Mouse (Mus musculus): ENCODE measurements at regions not wholly inside any gene's neighbourhood (a gene's known extent, or its start where the extent isn't known, plus 50 kb on each side); places are given as distances from the start of the nearest gene placed in this dataset.

DNA sequence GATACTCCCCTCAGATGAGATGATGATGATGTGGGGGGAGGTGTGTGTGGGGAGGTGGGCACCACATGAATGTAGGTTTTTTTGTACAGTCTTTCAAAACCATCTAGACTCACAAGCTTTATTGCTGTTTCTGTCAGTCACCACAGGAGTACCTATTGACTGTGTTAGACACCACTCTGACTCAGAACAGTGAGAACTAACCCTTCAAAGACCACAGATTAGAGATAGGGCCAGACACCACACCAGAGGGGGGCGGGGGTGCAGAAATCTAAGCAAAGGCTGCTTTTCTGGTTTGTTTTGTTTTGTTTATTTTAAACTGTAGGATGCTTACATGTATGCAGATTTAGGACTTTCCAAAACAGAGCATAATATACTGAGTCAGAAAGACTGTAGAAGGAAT, 1594.0 kb downstream of the 4930444P10Rik start:
- TF ChIP-seq POLR2A (IDR thresholded peaks at IDR 0.05; ENCODE audit: borderline replicate concordance, low read depth, low read length): no peak
- TF ChIP-seq CTCF (IDR thresholded peaks at IDR 0.05; ENCODE audit: low read depth, low read length): no peak
- no peak overlapping the region for H3K4me3 ChIP-seq (ENCODE audit: insufficient read depth, low read length)
- no peak overlapping the region for H3K27ac ChIP-seq (ENCODE audit: insufficient read depth, low read depth, low read length)
- H3K4me1 ChIP-seq (ENCODE audit: control insufficient read depth, insufficient read depth, low read length): peaks cover 7% of the 10 kb centered on the region; the same call in 1 of the 2 replicates

DNA sequence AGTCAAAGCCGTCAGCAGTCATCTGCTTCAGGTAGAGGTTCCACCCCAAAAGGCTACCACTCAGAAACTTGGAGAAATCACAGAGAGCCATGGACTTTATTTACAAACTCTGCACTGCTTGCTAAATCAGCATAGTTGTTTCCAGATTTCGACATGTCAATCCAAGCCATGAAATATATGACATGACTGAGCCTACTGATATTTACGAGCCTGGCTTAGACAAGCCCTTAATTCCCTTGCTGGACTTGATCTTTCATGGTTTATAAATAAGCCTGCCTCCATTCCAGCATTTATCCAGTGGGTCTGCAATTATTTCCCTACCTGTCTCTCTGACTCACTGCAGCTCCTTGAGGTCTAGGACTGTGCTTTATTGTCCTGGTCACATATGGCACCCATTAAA, 1603.1 kb downstream of the 4930444P10Rik start:
- no peak for TF ChIP-seq CTCF (IDR thresholded peaks at IDR 0.05; ENCODE audit: low read depth, low read length)
- no peak for TF ChIP-seq POLR2A (IDR thresholded peaks at IDR 0.05; ENCODE audit: borderline replicate concordance, low read depth, low read length)
- Histone ChIP-seq H3K4me1 (ENCODE audit: control insufficient read depth, insufficient read depth, low read length) (no peaks in the 10 kb centered on the region; the same call in 1 of the 2 replicates), H3K27ac (ENCODE audit: insufficient read depth, low read depth, low read length) (no peak overlapping the region), H3K4me3 (ENCODE audit: insufficient read depth, low read length) (no peak overlapping the region)

DNA sequence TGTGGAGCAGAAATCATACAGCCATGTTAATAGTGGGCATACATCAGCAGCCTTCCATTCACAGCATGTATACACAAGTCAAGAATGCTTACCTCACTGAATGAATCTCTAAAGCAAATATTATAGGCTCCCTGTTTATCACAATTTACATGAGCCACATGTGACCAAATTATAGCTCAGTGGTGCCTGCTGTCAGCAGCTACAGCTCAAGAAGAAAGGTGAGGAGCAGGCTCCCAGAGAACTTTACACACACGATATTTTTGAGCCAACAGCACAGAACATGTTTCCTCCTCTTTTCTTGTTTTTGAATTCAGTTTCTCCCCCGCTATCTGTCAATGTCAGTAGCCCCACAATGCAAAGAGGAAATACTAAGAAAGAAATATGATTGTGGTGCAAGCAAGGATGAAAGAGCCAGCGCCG, 1605.4 kb downstream of the 4930444P10Rik start:
- no peak for TF ChIP-seq CTCF (IDR thresholded peaks at IDR 0.05; ENCODE audit: low read depth, low read length)
- no peak for TF ChIP-seq POLR2A (IDR thresholded peaks at IDR 0.05; ENCODE audit: borderline replicate concordance, low read depth, low read length)
- no peak overlapping the region for H3K27ac ChIP-seq (ENCODE audit: insufficient read depth, low read depth, low read length)
- no peak overlapping the region for H3K4me3 ChIP-seq (ENCODE audit: insufficient read depth, low read length)
- H3K4me1 ChIP-seq (ENCODE audit: control insufficient read depth, insufficient read depth, low read length): peaks cover 4% of the 10 kb centered on the region; the same call in 1 of the 2 replicates

DNA sequence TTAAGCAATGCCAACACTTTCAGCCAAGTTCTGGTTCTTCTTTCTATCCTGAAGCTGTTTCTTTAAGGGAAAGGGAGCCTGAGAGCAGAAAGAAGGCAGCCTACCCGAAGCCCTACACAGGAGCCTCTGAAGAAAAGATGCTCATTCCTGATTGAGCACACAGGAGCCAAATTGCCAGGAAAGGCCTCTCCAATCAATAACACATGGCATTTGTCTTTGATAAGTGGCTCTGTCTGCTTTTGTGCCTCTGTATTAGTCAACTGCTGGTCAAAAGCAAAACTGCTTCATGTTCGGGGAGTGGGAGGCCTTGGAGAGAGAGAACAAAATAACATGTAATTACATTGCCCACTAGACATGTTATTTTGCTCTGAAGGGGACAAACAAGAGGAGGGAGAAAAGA, 1607.4 kb downstream of the 4930444P10Rik start:
- Histone ChIP-seq H3K4me3 (ENCODE audit: insufficient read depth, low read length) (no peak overlapping the region), H3K4me1 (ENCODE audit: control insufficient read depth, insufficient read depth, low read length) (peaks cover 4% of the 10 kb centered on the region; the same call in 1 of the 2 replicates)
- TF ChIP-seq POLR2A (IDR thresholded peaks at IDR 0.05; ENCODE audit: borderline replicate concordance, low read depth, low read length): no peak
- TF ChIP-seq CTCF (IDR thresholded peaks at IDR 0.05; ENCODE audit: low read depth, low read length): no peak

DNA sequence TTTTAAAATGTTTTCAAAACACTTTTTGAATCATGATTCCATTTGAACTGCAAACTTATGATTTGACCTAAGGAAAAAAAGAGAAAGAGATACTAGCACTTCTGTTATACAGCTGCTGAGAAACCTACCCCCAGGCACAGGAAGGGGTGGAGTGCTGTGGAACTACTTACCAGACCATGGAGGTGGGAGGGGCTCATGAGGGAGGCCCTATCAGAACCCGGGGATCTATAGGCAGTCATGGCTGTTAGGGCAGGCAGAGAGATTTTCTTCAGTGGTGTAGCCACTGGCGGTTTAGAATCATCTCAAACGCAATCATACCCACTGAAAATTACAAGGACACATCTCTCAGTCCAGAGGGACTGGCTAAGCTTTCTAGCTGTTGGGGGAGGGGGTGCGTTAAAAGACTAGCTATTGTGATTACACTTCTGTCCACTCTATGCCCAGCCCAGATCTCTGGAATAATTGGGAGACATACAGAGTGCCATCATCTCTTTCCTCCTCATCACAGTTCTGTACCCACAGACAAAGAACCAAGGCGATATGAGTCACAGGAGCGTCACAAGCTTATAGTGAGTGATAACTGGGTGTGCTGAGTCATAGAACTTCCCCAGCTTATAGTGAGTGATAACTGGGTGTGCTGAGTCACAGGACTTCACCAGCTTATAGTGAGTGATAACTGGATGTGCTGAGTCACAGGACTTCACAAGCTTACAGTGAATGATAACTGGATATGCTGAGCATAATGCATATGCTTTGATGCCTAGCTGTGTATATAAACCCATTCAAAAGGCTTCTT, 1608.8 kb downstream of the 4930444P10Rik start:
- no peak for TF ChIP-seq POLR2A (IDR thresholded peaks at IDR 0.05; ENCODE audit: borderline replicate concordance, low read depth, low read length)
- no peak for TF ChIP-seq CTCF (IDR thresholded peaks at IDR 0.05; ENCODE audit: low read depth, low read length)
- peaks cover 4% of the 10 kb centered on the region; the same call in 1 of the 2 replicates for H3K4me1 ChIP-seq (ENCODE audit: control insufficient read depth, insufficient read depth, low read length)
- no peak overlapping the region for H3K4me3 ChIP-seq (ENCODE audit: insufficient read depth, low read length)

More for the DNA sequence above, 1607.4 kb downstream of the 4930444P10Rik start:
- no peak overlapping the region for H3K27ac ChIP-seq (ENCODE audit: insufficient read depth, low read depth, low read length)

DNA sequence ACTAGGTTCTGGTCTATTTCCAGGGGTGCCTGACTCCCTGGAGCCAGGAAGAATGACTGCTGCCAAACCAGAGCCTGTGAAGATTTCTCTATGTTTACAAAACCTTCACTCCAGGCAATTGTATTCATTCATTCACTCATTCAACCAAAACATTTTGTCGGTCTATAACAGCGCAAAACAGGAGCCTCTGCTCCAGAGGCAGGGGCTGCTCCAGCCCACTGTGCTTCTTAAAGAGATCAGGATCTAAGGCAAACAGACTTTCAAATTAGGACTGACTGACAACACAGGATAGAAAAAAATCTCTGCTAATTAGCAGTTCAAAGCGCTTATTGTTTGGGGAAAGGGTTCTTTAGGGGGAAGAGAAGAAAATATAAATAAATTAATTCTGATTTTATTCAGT, 1620.8 kb downstream of the 4930444P10Rik start:
- no peak overlapping the region for H3K4me3 ChIP-seq (ENCODE audit: insufficient read depth, low read length)
- no peaks in the 10 kb centered on the region for H3K4me1 ChIP-seq (ENCODE audit: control insufficient read depth, insufficient read depth, low read length)
- no peak for TF ChIP-seq POLR2A (IDR thresholded peaks at IDR 0.05; ENCODE audit: borderline replicate concordance, low read depth, low read length)
- TF ChIP-seq CTCF (IDR thresholded peaks at IDR 0.05; ENCODE audit: low read depth, low read length): no peak
- H3K27ac ChIP-seq (ENCODE audit: insufficient read depth, low read depth, low read length): no peak overlapping the region

More for the DNA sequence above, 1608.8 kb downstream of the 4930444P10Rik start:
- no peak overlapping the region for H3K27ac ChIP-seq (ENCODE audit: insufficient read depth, low read depth, low read length)

DNA sequence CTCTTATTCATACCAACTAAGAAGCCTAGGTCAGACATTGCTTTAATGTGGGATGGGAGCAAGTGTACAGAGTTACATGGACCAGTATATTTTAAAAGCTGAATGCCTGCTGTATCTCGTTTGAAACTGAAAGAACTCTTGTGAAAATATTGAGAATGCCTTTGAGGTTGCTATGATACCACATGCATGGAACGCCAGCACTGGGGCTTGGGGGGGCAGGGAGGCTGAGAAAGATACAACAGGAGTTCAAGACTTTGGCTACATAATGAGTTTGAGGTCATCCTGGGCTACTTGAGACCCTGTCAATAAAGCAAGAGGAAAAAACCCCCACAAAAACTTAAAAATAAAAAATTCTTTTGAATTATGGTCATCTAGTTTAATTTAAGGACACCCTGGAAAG, 1621.6 kb downstream of the 4930444P10Rik start:
- Histone ChIP-seq H3K27ac (ENCODE audit: insufficient read depth, low read depth, low read length) (no peak overlapping the region), H3K4me3 (ENCODE audit: insufficient read depth, low read length) (no peak overlapping the region), H3K4me1 (ENCODE audit: control insufficient read depth, insufficient read depth, low read length) (no peaks in the 10 kb centered on the region)
- no peak for TF ChIP-seq CTCF (IDR thresholded peaks at IDR 0.05; ENCODE audit: low read depth, low read length)

DNA sequence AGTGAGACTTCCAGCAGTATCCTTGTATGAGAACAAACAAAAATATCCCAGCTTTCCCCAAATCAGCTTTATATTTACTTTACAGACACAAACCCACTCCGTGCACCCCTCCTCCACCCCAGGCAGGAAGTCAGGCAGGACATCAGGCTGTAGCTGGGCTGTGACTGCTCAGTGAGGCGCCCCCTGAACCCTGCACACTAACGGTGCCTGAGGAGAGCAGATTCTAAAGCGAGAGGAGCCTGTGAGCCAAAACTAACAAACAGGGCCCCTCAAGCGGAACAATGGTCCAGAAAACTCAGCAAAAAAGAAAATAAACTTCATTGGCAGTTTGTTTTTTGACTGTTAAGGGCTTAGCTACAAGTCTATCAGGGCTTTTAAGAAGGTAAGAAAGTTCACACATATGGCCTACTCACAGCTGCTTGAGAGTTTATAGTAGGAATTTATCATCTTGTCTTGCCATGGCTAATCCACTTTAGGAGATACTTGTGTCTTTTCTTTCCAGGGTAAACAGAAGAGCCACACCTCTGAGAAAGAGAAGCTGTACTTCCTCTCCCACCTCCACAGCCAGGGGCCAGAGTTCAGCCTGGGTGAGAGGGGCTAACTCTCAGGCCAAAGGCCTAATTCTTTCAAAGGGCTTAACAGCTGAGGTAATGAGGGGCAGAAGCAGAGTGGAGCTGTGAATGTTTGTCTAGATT, 1628.2 kb downstream of the 4930444P10Rik start:
- Histone ChIP-seq H3K27ac (ENCODE audit: insufficient read depth, low read depth, low read length) (no peak overlapping the region), H3K4me3 (ENCODE audit: insufficient read depth, low read length) (no peak overlapping the region), H3K4me1 (ENCODE audit: control insufficient read depth, insufficient read depth, low read length) (no peaks in the 10 kb centered on the region)
- TF ChIP-seq CTCF (IDR thresholded peaks at IDR 0.05; ENCODE audit: low read depth, low read length): no peak
- TF ChIP-seq POLR2A (IDR thresholded peaks at IDR 0.05; ENCODE audit: borderline replicate concordance, low read depth, low read length): no peak

DNA sequence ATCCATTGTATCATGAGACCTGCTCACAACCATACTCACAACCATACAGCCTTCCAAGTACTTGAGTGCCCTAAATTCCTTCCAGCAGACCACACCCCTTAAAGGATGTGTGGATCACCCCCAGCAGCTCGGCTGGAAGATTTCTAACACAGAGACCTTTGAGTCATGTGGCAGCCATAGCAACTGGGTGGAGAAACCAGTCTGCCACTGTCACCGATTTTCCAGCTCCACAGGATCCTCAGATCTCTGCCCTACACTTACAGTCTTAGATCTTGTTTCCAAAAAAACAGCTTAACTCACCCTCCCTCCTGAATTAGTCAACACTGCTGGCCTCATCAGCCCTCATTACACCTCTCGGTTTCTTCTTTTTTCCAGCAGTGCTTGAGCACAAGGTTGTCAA, 1630.6 kb downstream of the 4930444P10Rik start:
- TF ChIP-seq POLR2A (IDR thresholded peaks at IDR 0.05; ENCODE audit: borderline replicate concordance, low read depth, low read length) (no peak), CTCF (IDR thresholded peaks at IDR 0.05; ENCODE audit: low read depth, low read length) (no peak)
- no peaks in the 10 kb centered on the region for H3K4me1 ChIP-seq (ENCODE audit: control insufficient read depth, insufficient read depth, low read length)

DNA sequence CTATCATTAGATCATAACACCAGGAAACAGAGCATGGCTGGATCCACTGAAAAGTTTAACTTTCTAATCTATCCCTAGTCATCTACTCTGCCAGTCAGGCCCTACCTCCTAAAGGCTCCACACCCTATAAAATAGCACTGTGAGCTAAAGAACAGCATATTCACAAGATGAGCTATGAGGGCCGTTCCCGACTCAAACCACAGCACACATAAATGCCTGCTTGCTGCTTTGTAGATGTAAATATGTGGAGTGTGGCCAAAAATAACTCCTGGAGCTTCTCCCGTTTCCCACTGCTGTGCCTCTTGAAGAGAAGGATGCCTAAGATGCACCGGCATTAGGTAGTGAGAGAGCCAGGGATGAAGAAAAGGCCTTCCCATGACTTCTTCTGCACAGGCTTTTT, 1632.3 kb downstream of the 4930444P10Rik start:
- Histone ChIP-seq H3K4me1 (ENCODE audit: control insufficient read depth, insufficient read depth, low read length) (no peaks in the 10 kb centered on the region), H3K27ac (ENCODE audit: insufficient read depth, low read depth, low read length) (no peak overlapping the region), H3K4me3 (ENCODE audit: insufficient read depth, low read length) (no peak overlapping the region)
- no peak for TF ChIP-seq POLR2A (IDR thresholded peaks at IDR 0.05; ENCODE audit: borderline replicate concordance, low read depth, low read length)
- TF ChIP-seq CTCF (IDR thresholded peaks at IDR 0.05; ENCODE audit: low read depth, low read length): no peak

More for the DNA sequence above, 1630.6 kb downstream of the 4930444P10Rik start:
- Histone ChIP-seq H3K4me3 (ENCODE audit: insufficient read depth, low read length) (no peak overlapping the region), H3K27ac (ENCODE audit: insufficient read depth, low read depth, low read length) (no peak overlapping the region)
